Mouse (Mus musculus): Measurements from ENCODE around the gene Rdh16f1.
"Not testable (repeated sequence)": the region's sequence is repeated elsewhere in the genome, so short reads cannot be mapped to it uniquely, and the experiment has no call there.

Gene Rdh16f1

GRCm38 (mm10) chr10:127829121-127829520 lies 69.5 kb downstream of the Rdh16f1 start:
- no peak for DNase-seq (ENCODE audit: low spot score in 2 of 2)

- DNase-seq (ENCODE audit: low spot score in 2 of 2) = not testable (repeated sequence)
These were observed 74.6 kb downstream of the Rdh16f1 start for GRCm38 (mm10) chr10:127834186-127834585.

- no peak for DNase-seq (ENCODE audit: low spot score in 2 of 2)
These were observed 75.7 kb downstream of the Rdh16f1 start for GRCm38 (mm10) chr10:127835292-127835691.

- DNase-seq (ENCODE audit: low spot score in 2 of 2) = not testable (repeated sequence)
These were observed 78.2 kb downstream of the Rdh16f1 start for GRCm38 (mm10) chr10:127837793-127838192.

- no peak for DNase-seq (ENCODE audit: low spot score in 2 of 2)
These were observed 79.0 kb downstream of the Rdh16f1 start for GRCm38 (mm10) chr10:127838539-127838938.

- DNase-seq (ENCODE audit: low spot score in 2 of 2) = no peak
These were observed 81.2 kb downstream of the Rdh16f1 start for GRCm38 (mm10) chr10:127840776-127841175.
